Mouse (Mus musculus) stomach, postnatal 0 days (tissue): ENCODE results near the gene Lrrc32. TPM values are rescaled to one million over a fixed set of nuclear protein-coding genes. Genes with fewer than 3 reads are reported as not detected.
A peak's percentile ranks its signal among the peaks of the same experiment; 100 is the strongest.

Experiments
- ATAC-seq: fragments of 200-750 bp; cut with Nextera tagmentation; 2 replicates; pipeline ENCODE4 v1.8.0; 2017; ENCODE audit not compliant: low FRiP score, low TSS enrichment
- DNase-seq: peaks from one replicate; pipeline ENCODE4 v3.0.0-alpha.2; 2016; ENCODE audit warnings: low spot score
- H3K27ac ChIP-seq: fragments of 300-500 bp; sonication (generic); replicated peaks from 2 replicates; pipeline ENCODE4 v1.5.1; 2014; ENCODE audit warnings: mild to moderate bottlenecking, control low read depth
- H3K27me3 ChIP-seq: fragments of 300-500 bp; sonication (generic); 2 replicates; pipeline ENCODE4 v1.6.1; 2014; ENCODE audit warnings: low read length; ENCODE audit not compliant: control insufficient read depth, insufficient read depth
- H3K36me3 ChIP-seq: fragments of 300-500 bp; sonication (generic); 2 replicates; pipeline ENCODE4 v1.6.1; 2014; ENCODE audit warnings: low read length, mixed read lengths; ENCODE audit not compliant: control insufficient read depth, insufficient read depth
- H3K4me1 ChIP-seq: fragments of 300-500 bp; sonication (generic); replicated peaks from 2 replicates; pipeline ENCODE4 v1.6.1; 2014; ENCODE audit warnings: antibody characterized with exemption; ENCODE audit not compliant: control insufficient read depth, insufficient read depth
- H3K4me2 ChIP-seq: fragments of 300-500 bp; sonication (generic); replicated peaks from 2 replicates; pipeline ENCODE4 v1.6.1; 2014; ENCODE audit warnings: low read depth, mild to moderate bottlenecking, control low read depth, moderate library complexity
- H3K4me3 ChIP-seq: fragments of 300-500 bp; sonication (generic); 2 replicates; pipeline ENCODE4 v1.5.1; 2014; ENCODE audit warnings: low read depth, low read length, control low read depth
- H3K9ac ChIP-seq: fragments of 300-500 bp; sonication (generic); 2 replicates; pipeline ENCODE4 v1.6.1; 2014; ENCODE audit warnings: mild to moderate bottlenecking, low read length, control low read depth, mixed read lengths
- H3K9me3 ChIP-seq: fragments of 300-500 bp; sonication (generic); 2 replicates; pipeline ENCODE4 v1.6.1; 2016; ENCODE audit warnings: low read length; ENCODE audit not compliant: control insufficient read depth
- CTCF ChIP-seq: IDR thresholded peaks from 2 replicates; pipeline ENCODE4 v1.5.1; 2016; ENCODE audit warnings: antibody characterized with exemption, low read depth, mild to moderate bottlenecking, moderate library complexity
- EP300 ChIP-seq: optimal IDR thresholded peaks from 2 replicates; pipeline ENCODE3; 2016; ENCODE audit warnings: antibody characterized with exemption
- WGBS: fragments of 180-500 bp; shearing (Covaris S2); extraction: QIAGEN DNeasy Blood & Tissue Kit; methylation state at CpG from one replicate; pipeline ENCODE4 v1.1.7; 2014; 5-methylcytosine and 5-hydroxymethylcytosine counted together
- polyA plus RNA-seq: library from polyadenylated mRNA; unstranded; fragments of >200 nt; fragmentation: Nextera tagmentation; extraction: Ambion mirVana; gene quantifications from 2 replicates; pipeline ENCODE4 v1.2.1, GENCODE M21; 2015

Lrrc32 gene
- polyA plus RNA-seq, 1 experiment from 2014 or later: 3.6 TPM

DNA sequence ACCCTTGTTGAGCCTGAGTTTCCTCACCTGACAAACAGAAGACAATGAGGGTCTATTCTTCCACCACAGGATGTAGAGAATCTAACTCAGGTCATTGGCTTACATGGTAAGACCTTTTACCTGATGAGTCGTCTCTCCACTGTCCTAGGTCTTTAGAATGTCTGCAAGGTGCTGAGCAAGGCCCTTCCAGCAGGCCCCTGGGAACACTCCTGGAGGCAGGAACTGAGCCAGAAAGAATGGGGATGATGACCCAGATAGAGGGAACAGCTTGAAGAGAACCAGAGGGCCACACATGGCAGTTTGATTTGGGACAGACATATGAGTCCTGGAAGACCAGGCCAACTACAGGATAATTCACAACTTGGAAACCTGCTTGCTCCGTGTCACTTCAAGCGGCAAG lies 53.2 kb downstream of the Lrrc32 start:
- no peak for DNase-seq
- Histone ChIP-seq H3K4me3 (no peak overlapping the region), H3K27ac (no peak overlapping the region), H3K36me3 (no peaks in the 10 kb centered on the region), H3K9ac (no peak overlapping the region), H3K9me3 (no peaks in the 10 kb centered on the region), H3K4me2 (no peak overlapping the region), H3K27me3 (no peaks in the 10 kb centered on the region), H3K4me1 (no peaks in the 10 kb centered on the region; the same call in 1 of the 2 replicates)
- WGBS: 82% methylated on average over 3 of the region's 3 CpGs
- ATAC-seq: no peak
- no peak for TF ChIP-seq CTCF
- no peak for TF ChIP-seq EP300

DNA sequence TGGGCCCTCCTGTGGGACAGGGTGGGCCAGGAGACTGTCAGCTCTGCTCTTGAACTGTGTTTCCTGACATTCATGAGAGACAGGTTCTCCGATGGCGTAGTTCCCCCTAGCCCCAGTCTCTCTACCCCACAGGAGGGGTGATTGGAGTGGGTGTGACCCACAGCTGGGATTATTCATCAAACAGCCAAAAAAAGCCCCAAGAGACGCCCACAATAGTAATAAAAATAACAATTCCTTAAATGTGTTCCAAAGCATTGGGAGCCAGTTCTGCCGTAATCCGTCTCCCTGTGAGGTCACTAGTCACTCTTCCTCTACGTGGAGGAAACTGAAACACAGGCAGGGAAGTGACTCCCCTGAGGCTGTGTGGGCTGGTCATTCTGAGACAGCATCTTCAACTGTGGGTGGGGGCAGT lies 53.7 kb downstream of the Lrrc32 start:
- no peak overlapping the region for H3K4me3 ChIP-seq
- 39% methylated on average over 6 of the region's 6 CpGs for WGBS
- no peak overlapping the region for H3K9ac ChIP-seq
- H3K27me3 ChIP-seq: no peaks in the 10 kb centered on the region
- no peak for DNase-seq
- no peak for ATAC-seq
- no peak overlapping the region for H3K4me2 ChIP-seq
- TF ChIP-seq CTCF (no peak), EP300 (no peak)
- H3K36me3 ChIP-seq: no peaks in the 10 kb centered on the region
- H3K9me3 ChIP-seq: no peaks in the 10 kb centered on the region
- H3K27ac ChIP-seq: no peak overlapping the region
- no peaks in the 10 kb centered on the region; the same call in 1 of the 2 replicates for H3K4me1 ChIP-seq

DNA sequence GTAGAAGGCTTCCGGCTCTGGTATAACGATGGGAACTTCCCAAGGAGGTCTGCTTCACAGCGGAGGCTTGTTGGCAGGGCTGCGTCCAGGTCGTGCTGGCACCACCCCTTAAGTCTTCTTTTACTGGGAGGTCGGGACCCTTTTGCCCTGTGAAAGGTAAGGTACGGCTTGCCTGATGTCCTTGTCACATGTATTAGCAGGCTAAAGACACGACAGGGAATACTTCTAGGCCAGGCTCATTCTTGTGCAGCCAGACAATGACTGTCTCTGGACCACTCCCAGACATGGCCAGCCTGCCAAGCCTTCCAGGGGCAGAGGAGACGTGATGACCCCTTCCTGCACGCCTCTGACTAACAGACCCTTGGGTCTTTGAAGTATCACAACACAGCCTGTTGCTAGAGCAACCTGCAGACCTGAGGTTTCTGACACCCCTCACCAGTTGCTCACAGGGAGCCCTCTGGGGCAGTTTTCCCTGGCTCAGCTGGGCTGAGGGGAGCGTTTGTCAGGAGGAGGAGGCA lies 54.8 kb downstream of the Lrrc32 start:
- TF ChIP-seq EP300: no peak
- no peak for TF ChIP-seq CTCF
- no peak overlapping the region for H3K27ac ChIP-seq
- H3K9ac ChIP-seq: no peak overlapping the region
- H3K9me3 ChIP-seq: no peaks in the 10 kb centered on the region
- no peaks in the 10 kb centered on the region for H3K27me3 ChIP-seq
- no peaks in the 10 kb centered on the region for H3K4me1 ChIP-seq
- DNase-seq: no peak
- H3K36me3 ChIP-seq: no peaks in the 10 kb centered on the region
- no peak overlapping the region for H3K4me3 ChIP-seq
- WGBS: 60% methylated on average over 11 of the region's 11 CpGs
- no peak for ATAC-seq
- no peak overlapping the region for H3K4me2 ChIP-seq

DNA sequence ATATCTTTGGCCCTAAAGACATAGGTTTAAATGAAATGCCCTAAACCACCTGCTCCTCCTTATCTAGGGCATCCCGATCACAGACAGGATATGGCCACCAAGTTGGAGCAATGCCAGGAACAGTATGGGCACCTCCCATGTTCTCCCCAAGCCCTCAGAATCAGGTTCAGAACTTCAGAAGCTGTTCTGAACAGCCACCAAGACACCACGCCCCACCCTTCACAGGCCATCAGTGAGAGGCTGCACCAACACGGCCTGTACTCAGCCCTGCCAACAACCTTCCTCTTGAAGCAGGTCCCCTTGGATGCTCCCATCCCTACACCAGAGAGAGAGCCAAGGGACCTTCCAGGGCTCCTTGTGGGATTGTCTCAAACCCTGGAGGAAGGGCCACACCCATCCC lies 55.5 kb downstream of the Lrrc32 start:
- Histone ChIP-seq H3K9me3 (no peaks in the 10 kb centered on the region), H3K4me2 (no peak overlapping the region), H3K9ac (no peak overlapping the region), H3K4me3 (no peak overlapping the region), H3K27me3 (no peaks in the 10 kb centered on the region), H3K27ac (no peak overlapping the region), H3K4me1 (no peaks in the 10 kb centered on the region), H3K36me3 (no peaks in the 10 kb centered on the region)
- DNase-seq (no peak), ATAC-seq (no peak; the same call in 1 of the 2 replicates)
- WGBS: 41% methylated on average over 3 of the region's 3 CpGs
- no peak for TF ChIP-seq EP300
- no peak for TF ChIP-seq CTCF

DNA sequence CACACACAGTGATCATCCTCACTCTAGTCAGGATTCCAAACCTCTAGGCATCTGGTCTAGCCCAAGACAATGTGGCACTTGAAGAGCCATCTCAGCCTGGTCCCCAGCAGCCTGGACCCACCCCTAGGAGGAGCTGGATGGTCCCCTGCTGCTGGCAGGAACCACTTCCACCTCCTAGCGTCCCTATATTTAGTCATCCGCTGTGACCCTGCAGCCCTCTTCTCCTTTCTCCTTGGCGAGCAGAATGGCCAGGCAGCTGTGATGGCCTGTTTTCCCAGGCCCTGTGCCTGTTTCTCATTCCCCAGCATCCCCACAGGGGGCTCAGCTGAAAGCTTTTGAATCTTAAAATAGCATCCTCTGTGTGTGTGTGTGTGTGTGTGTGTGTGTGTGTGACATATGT lies 59.8 kb downstream of the Lrrc32 start:
- Histone ChIP-seq H3K27ac (no peak overlapping the region), H3K4me1 (no peaks in the 10 kb centered on the region), H3K9ac (no peak overlapping the region), H3K4me2 (no peak overlapping the region), H3K27me3 (no peaks in the 10 kb centered on the region), H3K4me3 (no peak overlapping the region), H3K9me3 (no peaks in the 10 kb centered on the region), H3K36me3 (no peaks in the 10 kb centered on the region)
- no peak for DNase-seq
- WGBS: 39% methylated on average over 3 of the region's 3 CpGs
- ATAC-seq: no peak
- TF ChIP-seq CTCF: peak; percentile 29
- TF ChIP-seq EP300: no peak

DNA sequence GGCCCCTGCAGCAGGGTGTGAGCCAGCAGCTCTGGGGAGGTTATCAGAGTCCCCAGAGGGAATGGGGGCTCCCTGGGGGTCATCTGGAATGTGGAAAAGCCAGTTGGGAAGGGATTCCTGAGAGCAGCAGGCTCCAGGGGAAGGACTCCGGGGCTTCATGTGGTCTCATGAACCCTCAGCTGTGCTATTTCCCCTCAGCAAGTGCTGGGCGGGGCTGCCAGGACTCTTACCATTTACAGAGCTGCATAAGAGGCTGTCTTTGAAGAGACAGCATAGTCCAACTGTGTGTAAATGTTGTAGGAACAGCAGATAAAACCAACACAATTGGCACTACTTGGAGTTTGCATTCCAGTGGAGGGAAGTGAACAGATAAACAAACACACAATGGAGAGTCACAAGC lies 61.5 kb downstream of the Lrrc32 start:
- ATAC-seq: no peak; the same call in 1 of the 2 replicates

More for the DNA sequence above, 61.5 kb downstream of the Lrrc32 start:
- no peak overlapping the region; the same call in 1 of the 2 replicates for H3K27ac ChIP-seq
- H3K4me1 ChIP-seq: no peaks in the 10 kb centered on the region
- H3K9me3 ChIP-seq: no peaks in the 10 kb centered on the region
- H3K36me3 ChIP-seq: no peaks in the 10 kb centered on the region
- no peak overlapping the region for H3K9ac ChIP-seq
- 25% methylated on average over 2 of the region's 2 CpGs for WGBS
- no peak for DNase-seq
- H3K4me2 ChIP-seq: no peak overlapping the region
- no peak for TF ChIP-seq EP300
- TF ChIP-seq CTCF: no peak
- no peaks in the 10 kb centered on the region for H3K27me3 ChIP-seq
- H3K4me3 ChIP-seq: no peak overlapping the region
